Comparison of ENCODE assay signal across 8 mouse cellular contexts in the genomic region with DNA sequence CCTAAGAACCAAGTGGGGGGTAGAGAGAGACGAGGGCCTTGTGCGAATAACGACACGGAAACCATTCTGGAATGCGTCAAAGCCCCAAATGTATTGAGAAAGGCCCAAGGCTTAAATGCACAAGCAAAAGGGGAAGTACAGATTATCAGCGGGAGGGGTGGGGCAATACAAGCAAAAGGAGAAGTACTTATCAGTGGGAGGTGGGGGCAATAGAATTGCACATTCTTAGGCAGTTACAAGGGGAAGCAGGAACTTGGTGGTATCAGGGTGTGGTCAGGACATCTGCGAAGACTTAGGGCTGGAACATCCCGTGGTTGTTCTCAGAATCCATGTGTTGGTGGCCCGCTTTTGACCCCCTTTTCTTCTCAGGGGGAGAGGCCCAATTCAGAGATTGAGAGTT.
DNase-seq lines count a peak whose midpoint lies in the region; ATAC-seq and TF ChIP-seq lines count a peak whose summit lies in the region.
"Not testable (repeated sequence)": the region's sequence is repeated elsewhere in the genome, so short reads cannot be mapped to it uniquely, and the experiment has no call there.

No protein-coding gene starts in this region.

- TF ChIP-seq POLR2A in MEL (IDR thresholded peaks at IDR 0.05; ENCODE audit: control insufficient read depth in 1 of 2, insufficient read depth in 1 of 2, low read depth in 1 of 2, low read length in 2 of 2, poor library complexity in 1 of 2), result peak in 1 of 2 experiments; percentile 50; a peak in 1 of 4 replicates
- TF ChIP-seq POLR2A in bone marrow, adult 2 months (IDR thresholded peaks at IDR 0.05; ENCODE audit: borderline replicate concordance, control insufficient read depth, low read depth, low read length); spleen, adult 2 months (IDR thresholded peaks at IDR 0.05; ENCODE audit: low read depth, low read length): not testable (repeated sequence)

- not testable (repeated sequence) for H3K27me3 ChIP-seq in MEL (ENCODE audit: control insufficient read depth in 1 of 2, insufficient read depth in 2 of 2, low read length in 2 of 2); liver, postnatal 0 days (ENCODE audit: insufficient read depth, low read length); spleen, adult 2 months (ENCODE audit: control insufficient read depth, insufficient read depth, low read length)

- TF ChIP-seq EP300 in MEL (IDR thresholded peaks at IDR 0.05; ENCODE audit: low read depth in 1 of 2, low read length in 2 of 2), result peak; percentile 68 to 83; a peak in 3 of 4 replicates
- TF ChIP-seq EP300 in liver, postnatal 0 days (IDR thresholded peaks at IDR 0.05; ENCODE audit: low read depth), result peak; percentile 70

- H3K27ac ChIP-seq in MEL (ENCODE audit: control insufficient read depth, low read depth, low read length), result peak overlapping the region; percentile 92
- peak overlapping the region; percentile 63 for H3K27ac ChIP-seq in bone marrow, adult 2 months (ENCODE audit: control insufficient read depth, insufficient read depth, low read depth, low read length, poor library complexity)
- not testable (repeated sequence) for H3K27ac ChIP-seq in liver, postnatal 0 days (ENCODE audit: low read depth); spleen, adult 2 months (ENCODE audit: insufficient read depth, low read length)

- H3K4me3 ChIP-seq in MEL (ENCODE audit: control insufficient read depth in 1 of 2, insufficient read depth in 1 of 2, low read depth in 2 of 2, low read length in 2 of 2); bone marrow, adult 2 months (replicated peaks; ENCODE audit: control insufficient read depth, low read depth, low read length); liver, postnatal 0 days (ENCODE audit: low read depth, low read length); spleen, adult 2 months (ENCODE audit: extremely low read depth, insufficient read depth, insufficient read length): not testable (repeated sequence)

- not testable (repeated sequence) for H3K9ac ChIP-seq in MEL (ENCODE audit: control insufficient read depth, low read depth, low read length, poor library complexity, severe bottlenecking); liver, postnatal 0 days (replicated peaks)

- H3K36me3 ChIP-seq in MEL (ENCODE audit: control insufficient read depth in 1 of 2, insufficient read depth in 2 of 2, low read length in 2 of 2), result peaks cover 0 to 18% of the 10 kb centered on the region in 2 experiments; a peak in 2 of 4 replicates
- not testable (repeated sequence) for H3K36me3 ChIP-seq in liver, postnatal 0 days (replicated peaks; ENCODE audit: insufficient read depth, low read length); spleen, adult 2 months (ENCODE audit: control insufficient read depth, insufficient read depth, low read length)

- WGBS in bone marrow, adult 2 months, result 3% methylated on average over 9 of the region's 9 CpGs
- WGBS in liver, postnatal 0 days (ENCODE audit: insufficient replicate concordance), result 36% methylated on average over 9 of the region's 9 CpGs
- 5% methylated on average over 9 of the region's 9 CpGs for WGBS in spleen, adult 2 months

- H3K4me2 ChIP-seq in liver, postnatal 0 days (ENCODE audit: low read depth, low read length), result not testable (repeated sequence)

- DNase-seq in A20 (ENCODE audit: low read depth, low spot score) (peak; percentile 86), MEL (ENCODE audit: low read depth, low spot score) (peak; percentile 92)
- DNase-seq in heart, adult 11 months, result peak; percentile 92
- peak; percentile 41 for DNase-seq in liver, postnatal 0 days
- peak; percentile 42 for DNase-seq in lung, postnatal 25 days (ENCODE audit: low spot score)
- DNase-seq in spleen, adult 2 months (ENCODE audit: low read depth in 1 of 2, low spot score in 2 of 2), result peak; percentile 41 to 73

- not testable (repeated sequence) for H3K9me3 ChIP-seq in MEL (replicated peaks; ENCODE audit: insufficient read depth, low read length); liver, postnatal 0 days (ENCODE audit: low read length)

- peak; percentile 59 for ATAC-seq in liver, postnatal 0 days
- ATAC-seq in neutrophil, adult 5-6 weeks (ENCODE audit: extremely low read depth, insufficient number of reproducible peaks, low FRiP score, poor library complexity, severe bottlenecking), result peak; percentile 59; the same call in 1 of the 2 replicates

- not testable (repeated sequence) for H3K79me2 ChIP-seq in MEL (ENCODE audit: control insufficient read depth, insufficient read depth, low read length, poor library complexity)

- not testable (repeated sequence) for TF ChIP-seq CTCF in MEL (IDR thresholded peaks at IDR 0.05 in 2 of 3, conservative IDR thresholded peaks at IDR 0.05 in 1 of 3; ENCODE audit: control insufficient read depth in 1 of 3, insufficient read depth in 1 of 3, low read depth in 2 of 3, low read length in 3 of 3, poor library complexity in 1 of 3, severe bottlenecking in 1 of 3); bone marrow, adult 2 months (IDR thresholded peaks at IDR 0.05; ENCODE audit: control insufficient read depth, insufficient read depth, low read length); liver, postnatal 0 days (IDR thresholded peaks at IDR 0.05; ENCODE audit: low read depth); spleen, adult 2 months (IDR thresholded peaks at IDR 0.05; ENCODE audit: extremely low read depth, insufficient read depth, insufficient read length, insufficient replicate concordance)

- TF ChIP-seq RAD21 in MEL (IDR thresholded peaks at IDR 0.05; ENCODE audit: low read depth, low read length), result not testable (repeated sequence)

- H3K4me1 ChIP-seq in MEL (ENCODE audit: control insufficient read depth in 1 of 2, insufficient read depth in 2 of 2, low read length in 2 of 2); bone marrow, adult 2 months (ENCODE audit: control insufficient read depth, insufficient read depth, low read length); liver, postnatal 0 days (ENCODE audit: insufficient read depth); spleen, adult 2 months (ENCODE audit: control insufficient read depth, insufficient read depth, insufficient read length): not testable (repeated sequence)

TF ChIP-seq in MEL, 35 proteins besides CTCF, POLR2A, EP300 and RAD21:
- TF ChIP-seq TCF12 (IDR thresholded peaks at IDR 0.05; ENCODE audit: low read depth, low read length) (peak; percentile 57), MYB (IDR thresholded peaks at IDR 0.05; ENCODE audit: low read depth, low read length) (peak; percentile 49), MAZ (IDR thresholded peaks at IDR 0.05; ENCODE audit: low read depth, low read length) (peak; percentile 53; the same call in 1 of the 2 replicates), TAL1 (IDR thresholded peaks at IDR 0.05; ENCODE audit: low read length) (peak; percentile 63), ETS1 (IDR thresholded peaks at IDR 0.05; ENCODE audit: low read depth, low read length) (peak; percentile 62), HCFC1 (IDR thresholded peaks at IDR 0.05; ENCODE audit: low read depth, low read length) (peak; percentile 32; the same call in 1 of the 2 replicates), GATA1 (IDR thresholded peaks at IDR 0.05; ENCODE audit: low read depth, low read length) (peak; percentile 68), TBP (IDR thresholded peaks at IDR 0.05; ENCODE audit: low read depth, low read length) (peak; percentile 70)

Comparison
In these comparisons a context has a peak if more than half of its experiments do, and no peak if none do; other contexts are left out.
1. DNase-seq: peak in every context shown above with its lines; median percentile 92 in MEL; 92 in heart, adult 11 months; 86 in A20; 57 in spleen, adult 2 months; 42 in lung, postnatal 25 days; 41 in liver, postnatal 0 days.